10 mouse cellular contexts compared by ENCODE assay signal in genomic region chr8:122642071-122642470, GRCm38 (mm10). TPM values are rescaled to one million over a fixed set of nuclear protein-coding genes. Genes with fewer than 3 reads are reported as not detected.
A peak's percentile ranks its signal among the peaks of the same experiment; 100 is the strongest.
DNase-seq lines count a peak whose midpoint lies in the region; ATAC-seq and TF ChIP-seq lines count a peak whose summit lies in the region.
"Had no signal": no experiment of that assay in that cellular context is flagged by ENCODE, and none has a peak within 500 bp of the region (broad histone marks: within the 10 kb centered on the region; RNA-seq: fewer than 3 reads in every experiment).

No protein-coding gene starts in this region.

- no peaks in the 10 kb centered on the region for H3K79me3 ChIP-seq in C2C12 (ENCODE audit: low read depth)

- H3K27ac ChIP-seq in forebrain, postnatal 0 days (ENCODE audit: low read depth, low read length): no peak overlapping the region
- H3K27ac ChIP-seq in forebrain, embryonic 15.5 days (replicated peaks): no peak overlapping the region
- no peak overlapping the region for H3K27ac ChIP-seq in embryonic facial prominence, embryonic 13.5 days
- H3K27ac ChIP-seq in hindbrain, embryonic 16.5 days (ENCODE audit: low read depth, low read length): no peak overlapping the region
- no peak overlapping the region for H3K27ac ChIP-seq in kidney, adult 2 months (ENCODE audit: insufficient read depth, low read depth, low read length)

- no peaks in the 10 kb centered on the region for H3K79me2 ChIP-seq in C2C12 (ENCODE audit: control insufficient read depth, insufficient read depth)

- TF ChIP-seq CTCF in forebrain, postnatal 0 days (IDR thresholded peaks at IDR 0.05; ENCODE audit: low read depth): no peak
- no peak for TF ChIP-seq CTCF in C2C12 (IDR thresholded peaks at IDR 0.05; ENCODE audit: control insufficient read depth, insufficient read depth, insufficient read length)
- TF ChIP-seq CTCF in kidney, adult 2 months (conservative IDR thresholded peaks at IDR 0.05; ENCODE audit: insufficient read depth, insufficient read length, low read depth, low read length): no peak

- H3K4me2 ChIP-seq in forebrain, postnatal 0 days (ENCODE audit: low read depth): no peak overlapping the region
- H3K4me2 ChIP-seq in forebrain, embryonic 15.5 days (replicated peaks): no peak overlapping the region
- no peak overlapping the region for H3K4me2 ChIP-seq in embryonic facial prominence, embryonic 13.5 days
- H3K4me2 ChIP-seq in hindbrain, embryonic 16.5 days (ENCODE audit: low read length): no peak overlapping the region
- H3K4me2 ChIP-seq: limb, embryonic 12.5 days had no signal

- 59% methylated on average over 9 of the region's 9 CpGs for WGBS in forebrain, postnatal 0 days
- 75% methylated on average over 9 of the region's 9 CpGs for WGBS in forebrain, embryonic 15.5 days
- WGBS in embryonic facial prominence, embryonic 13.5 days: 63% methylated on average over 9 of the region's 9 CpGs
- 74% methylated on average over 9 of the region's 9 CpGs for WGBS in hindbrain, embryonic 16.5 days
- 48% methylated on average over 9 of the region's 9 CpGs for WGBS in kidney, adult 2 months

- ATAC-seq in forebrain, postnatal 0 days: no peak
- no peak for ATAC-seq in forebrain, embryonic 15.5 days (replicated peaks)
- no peak for ATAC-seq in embryonic facial prominence, embryonic 13.5 days (ENCODE audit: insufficient number of reproducible peaks, insufficient read depth, low FRiP score, low TSS enrichment, low read depth)
- no peak for ATAC-seq in hindbrain, embryonic 16.5 days
- ATAC-seq: midbrain, embryonic 16.5 days had no signal

- no peak overlapping the region for H3ac ChIP-seq in C2C12 (ENCODE audit: control insufficient read depth, insufficient read length, low read depth)

- DNase-seq in forebrain, postnatal 0 days: peak; percentile 24
- DNase-seq in left cerebral cortex, postnatal 36 days (ENCODE audit: low spot score in 2 of 2): peak; percentile 59 to 62
- no peak for DNase-seq in thymus, postnatal 25 days
- no peak for DNase-seq in kidney, adult 2 months

- intact Hi-C loops in left cerebral cortex, postnatal 36 days (cut with DNase I): no loop called here

- no peak overlapping the region for H3K4me3 ChIP-seq in forebrain, postnatal 0 days (ENCODE audit: low read depth, low read length)
- H3K4me3 ChIP-seq in forebrain, embryonic 15.5 days: no peak overlapping the region
- no peak overlapping the region for H3K4me3 ChIP-seq in C2C12 (ENCODE audit: insufficient read depth, poor library complexity, severe bottlenecking)
- no peak overlapping the region for H3K4me3 ChIP-seq in embryonic facial prominence, embryonic 13.5 days
- H3K4me3 ChIP-seq in hindbrain, embryonic 16.5 days (ENCODE audit: low read length): no peak overlapping the region
- H3K4me3 ChIP-seq in kidney, adult 2 months (ENCODE audit: insufficient read depth, low read depth, low read length): no peak overlapping the region
- H3K4me3 ChIP-seq: limb, embryonic 12.5 days had no signal

- no peaks in the 10 kb centered on the region for H3K9me3 ChIP-seq in forebrain, postnatal 0 days (ENCODE audit: low read length)
- H3K9me3 ChIP-seq in forebrain, embryonic 15.5 days: no peaks in the 10 kb centered on the region
- no peaks in the 10 kb centered on the region for H3K9me3 ChIP-seq in embryonic facial prominence, embryonic 13.5 days
- no peaks in the 10 kb centered on the region for H3K9me3 ChIP-seq in hindbrain, embryonic 16.5 days (ENCODE audit: control insufficient read depth, low read length)
- H3K9me3 ChIP-seq: limb, embryonic 12.5 days had no signal

- H3K36me3 ChIP-seq in forebrain, postnatal 0 days (ENCODE audit: insufficient read depth): peaks cover 8% of the 10 kb centered on the region
- H3K36me3 ChIP-seq in forebrain, embryonic 15.5 days: peaks cover 25% of the 10 kb centered on the region
- no peaks in the 10 kb centered on the region for H3K36me3 ChIP-seq in C2C12 (ENCODE audit: control insufficient read depth, insufficient read depth)
- 0 out of 2 replicates have a peak, but pooled peaks cover 4% of the 10 kb centered on the region for H3K36me3 ChIP-seq in embryonic facial prominence, embryonic 13.5 days
- peaks cover 18% of the 10 kb centered on the region for H3K36me3 ChIP-seq in hindbrain, embryonic 16.5 days (ENCODE audit: control insufficient read depth, insufficient read depth, low read length)
- H3K36me3 ChIP-seq in kidney, adult 2 months (ENCODE audit: control insufficient read depth, insufficient read depth, low read length): no peaks in the 10 kb centered on the region

- no peaks in the 10 kb centered on the region for H3K4me1 ChIP-seq in forebrain, postnatal 0 days (ENCODE audit: insufficient read depth)
- peaks cover 33% of the 10 kb centered on the region for H3K4me1 ChIP-seq in forebrain, embryonic 15.5 days
- peaks cover 32% of the 10 kb centered on the region for H3K4me1 ChIP-seq in embryonic facial prominence, embryonic 13.5 days
- H3K4me1 ChIP-seq in hindbrain, embryonic 16.5 days (ENCODE audit: control insufficient read depth, insufficient read depth, low read depth, low read length): peaks cover 13% of the 10 kb centered on the region
- H3K4me1 ChIP-seq in kidney, adult 2 months (ENCODE audit: control insufficient read depth, insufficient read depth, low read length): no peaks in the 10 kb centered on the region; the same call in 1 of the 2 replicates

- H3K27me3 ChIP-seq in forebrain, postnatal 0 days (ENCODE audit: insufficient read depth, low read length): no peaks in the 10 kb centered on the region
- no peaks in the 10 kb centered on the region for H3K27me3 ChIP-seq in forebrain, embryonic 15.5 days
- peaks cover 87% of the 10 kb centered on the region for H3K27me3 ChIP-seq in C2C12 (ENCODE audit: control insufficient read depth, insufficient read depth, insufficient read length)
- peaks cover 4% of the 10 kb centered on the region; the same call in 1 of the 2 replicates for H3K27me3 ChIP-seq in embryonic facial prominence, embryonic 13.5 days
- no peaks in the 10 kb centered on the region for H3K27me3 ChIP-seq in hindbrain, embryonic 16.5 days (replicated peaks; ENCODE audit: control insufficient read depth, insufficient read depth, low read length)
- H3K27me3 ChIP-seq in kidney, adult 2 months (replicated peaks; ENCODE audit: control insufficient read depth, insufficient read depth, low read length): no peaks in the 10 kb centered on the region

- no peak for TF ChIP-seq POLR2A in kidney, adult 2 months (IDR thresholded peaks at IDR 0.05; ENCODE audit: low read depth, low read length)

- no peak overlapping the region for H3K9ac ChIP-seq in forebrain, postnatal 0 days
- H3K9ac ChIP-seq in forebrain, embryonic 15.5 days (replicated peaks): no peak overlapping the region
- H3K9ac ChIP-seq in embryonic facial prominence, embryonic 13.5 days: 0 out of 2 replicates have a peak overlapping the region, but pooled peaks have one; percentile 32
- H3K9ac ChIP-seq in hindbrain, embryonic 16.5 days (ENCODE audit: low read depth, low read length): no peak overlapping the region
- H3K9ac ChIP-seq: limb, embryonic 12.5 days had no signal

TF ChIP-seq in C2C12, 6 proteins besides CTCF, POLR2A, EP300 and RAD21:
- no peak for TF ChIP-seq MYOG (IDR thresholded peaks at IDR 0.05; ENCODE audit: control insufficient read depth, extremely low read depth, insufficient read length)
- TF ChIP-seq USF1 (IDR thresholded peaks at IDR 0.05; ENCODE audit: low read depth): peak; percentile 80

RNA-seq across cellular contexts. Expression of gene Pabpn1l, which starts 19.5 kb away (rescaled TPM):
- not detected in 2 replicates for total RNA-seq in forebrain, postnatal 0 days (2014; rRNA removed)
- not detected in 2 replicates for polyA plus RNA-seq in forebrain, postnatal 0 days (2015; fragmentation: Nextera tagmentation; extraction: Ambion mirVana)
- polyA plus RNA-seq in forebrain, embryonic 15.5 days (2015; fragmentation: Nextera tagmentation; extraction: Ambion mirVana): not detected in 2 replicates
- not detected for polyA plus RNA-seq in C2C12 (2012; fragmentation: generic; extraction: Trizol)
- not detected in 2 replicates for polyA plus RNA-seq in embryonic facial prominence, embryonic 13.5 days (2015; fragmentation: Nextera tagmentation; extraction: Ambion mirVana)
- not detected for total RNA-seq in left cerebral cortex, postnatal 36 days (2021)
- polyA plus RNA-seq in hindbrain, embryonic 16.5 days (2015; fragmentation: Nextera tagmentation; extraction: Ambion mirVana): not detected in 2 replicates
- polyA plus RNA-seq in kidney, adult 2 months (2012; rRNA removed): 0.11 TPM in 2 replicates
- polyA plus RNA-seq: limb, embryonic 12.5 days; midbrain, embryonic 16.5 days had no signal

RNA-seq across cellular contexts. Expression of gene Trappc2l, which starts 30.6 kb away (rescaled TPM):
- total RNA-seq in forebrain, postnatal 0 days (2014; rRNA removed): 15.3 and 31.8 TPM in 2 replicates
- 137 and 157 TPM in 2 replicates for polyA plus RNA-seq in forebrain, postnatal 0 days (2015; fragmentation: Nextera tagmentation; extraction: Ambion mirVana)
- 80.4 and 87.9 TPM in 2 replicates for polyA plus RNA-seq in forebrain, embryonic 15.5 days (2015; fragmentation: Nextera tagmentation; extraction: Ambion mirVana)
- polyA plus RNA-seq in C2C12 (2012; fragmentation: generic; extraction: Trizol): 70.2 TPM
- 53.0 and 57.7 TPM in 2 replicates for polyA plus RNA-seq in embryonic facial prominence, embryonic 13.5 days (2015; fragmentation: Nextera tagmentation; extraction: Ambion mirVana)
- 10 to 100 TPM; 78.7 to 84.5 TPM for total RNA-seq in left cerebral cortex, postnatal 36 days (2021)
- polyA plus RNA-seq in hindbrain, embryonic 16.5 days (2015; fragmentation: Nextera tagmentation; extraction: Ambion mirVana): 109 and 110 TPM in 2 replicates
- polyA plus RNA-seq in kidney, adult 2 months (2012; rRNA removed): 258 and 302 TPM in 2 replicates

RNA-seq across cellular contexts. Expression of gene Galns, which starts 30.8 kb away (rescaled TPM):
- 8.8 and 12.8 TPM in 2 replicates for total RNA-seq in forebrain, postnatal 0 days (2014; rRNA removed)
- 6.0 and 8.4 TPM in 2 replicates for polyA plus RNA-seq in forebrain, postnatal 0 days (2015; fragmentation: Nextera tagmentation; extraction: Ambion mirVana)
- polyA plus RNA-seq in forebrain, embryonic 15.5 days (2015; fragmentation: Nextera tagmentation; extraction: Ambion mirVana): 4.4 and 4.5 TPM in 2 replicates
- polyA plus RNA-seq in C2C12 (2012; fragmentation: generic; extraction: Trizol): 9.8 TPM
- 7.5 and 7.6 TPM in 2 replicates for polyA plus RNA-seq in embryonic facial prominence, embryonic 13.5 days (2015; fragmentation: Nextera tagmentation; extraction: Ambion mirVana)
- 1 to 10 TPM; 8.8 to 9.2 TPM for total RNA-seq in left cerebral cortex, postnatal 36 days (2021)
- polyA plus RNA-seq in hindbrain, embryonic 16.5 days (2015; fragmentation: Nextera tagmentation; extraction: Ambion mirVana): 8.7 TPM in 2 replicates
- polyA plus RNA-seq in kidney, adult 2 months (2012; rRNA removed): 36.2 and 44.5 TPM in 2 replicates

RNA-seq across cellular contexts. Expression of gene Cbfa2t3, which starts 56.8 kb away (rescaled TPM):
- total RNA-seq in forebrain, postnatal 0 days (2014; rRNA removed): 4.5 and 5.6 TPM in 2 replicates
- 4.9 and 9.5 TPM in 2 replicates for polyA plus RNA-seq in forebrain, postnatal 0 days (2015; fragmentation: Nextera tagmentation; extraction: Ambion mirVana)
- 13.2 and 14.0 TPM in 2 replicates for polyA plus RNA-seq in forebrain, embryonic 15.5 days (2015; fragmentation: Nextera tagmentation; extraction: Ambion mirVana)
- polyA plus RNA-seq in C2C12 (2012; fragmentation: generic; extraction: Trizol): 0.15 TPM
- 4.6 TPM in 2 replicates for polyA plus RNA-seq in embryonic facial prominence, embryonic 13.5 days (2015; fragmentation: Nextera tagmentation; extraction: Ambion mirVana)
- 10 to 100 TPM; 26.2 to 37.5 TPM for total RNA-seq in left cerebral cortex, postnatal 36 days (2021)
- polyA plus RNA-seq in hindbrain, embryonic 16.5 days (2015; fragmentation: Nextera tagmentation; extraction: Ambion mirVana): 12.6 and 18.3 TPM in 2 replicates
- 5.5 and 6.7 TPM in 2 replicates for polyA plus RNA-seq in kidney, adult 2 months (2012; rRNA removed)

Comparison
In these comparisons a context has a peak if more than half of its experiments do, and no peak if none do; other contexts are left out.
1. DNase-seq: peak in forebrain, postnatal 0 days (single experiment) and left cerebral cortex, postnatal 36 days (2 of 2); none in thymus, postnatal 25 days (single experiment) and kidney, adult 2 months (single experiment).